Mouse (Mus musculus) CD4-positive helper T cell, adult 2 months (primary cell): ENCODE measurements at regions not wholly inside any gene's neighbourhood (a gene's known extent, or its start where the extent isn't known, plus 50 kb on each side); places are given as distances from the start of the nearest gene placed in this dataset.
"Not testable (repeated sequence)": the region's sequence is repeated elsewhere in the genome, so short reads cannot be mapped to it uniquely, and the experiment has no call there.

ENCODE experiments used
- DNase-seq: peaks from one replicate; pipeline ENCODE4 v3.0.0-alpha.2; 2012; ENCODE audit warnings: low read depth, missing footprints, low spot score

- not testable (repeated sequence) for DNase-seq
Measured at GRCm38 (mm10) chr4:8462414-8462813, 223.6 kb upstream of the Car8 start.

GRCm38 (mm10) chr4:8454346-8454745 lies 215.5 kb upstream of the Car8 start:
- no peak for DNase-seq

- DNase-seq: peak; percentile 18
Measured at GRCm38 (mm10) chr4:8432393-8432792, 193.6 kb upstream of the Car8 start.

GRCm38 (mm10) chr4:8431032-8431332 lies 192.1 kb upstream of the Car8 start:
- DNase-seq: no peak

- no peak for DNase-seq
Measured at GRCm38 (mm10) chr4:8430269-8431031, 191.6 kb upstream of the Car8 start.

- DNase-seq: no peak
Measured at GRCm38 (mm10) chr4:8429771-8430170, 190.9 kb upstream of the Car8 start.

- DNase-seq: no peak
Measured at GRCm38 (mm10) chr4:8428629-8429523, 190.0 kb upstream of the Car8 start.

GRCm38 (mm10) chr4:8427812-8428211 lies 189.0 kb upstream of the Car8 start:
- DNase-seq: no peak

GRCm38 (mm10) chr4:8423392-8424045 lies 184.7 kb upstream of the Car8 start:
- DNase-seq: no peak

GRCm38 (mm10) chr4:8421285-8421684 lies 182.4 kb upstream of the Car8 start:
- no peak for DNase-seq

GRCm38 (mm10) chr4:8418374-8419031 lies 179.7 kb upstream of the Car8 start:
- peak; percentile 3 for DNase-seq

GRCm38 (mm10) chr4:8417821-8418220 lies 179.0 kb upstream of the Car8 start:
- no peak for DNase-seq

- no peak for DNase-seq
Measured at GRCm38 (mm10) chr4:8413307-8413706, 174.5 kb upstream of the Car8 start.

GRCm38 (mm10) chr4:8400069-8400468 lies 161.2 kb upstream of the Car8 start:
- DNase-seq: no peak

- DNase-seq: no peak
Measured at GRCm38 (mm10) chr4:8399430-8399829, 160.6 kb upstream of the Car8 start.

- no peak for DNase-seq
Measured at GRCm38 (mm10) chr4:8398969-8399368, 160.1 kb upstream of the Car8 start.

GRCm38 (mm10) chr4:8383162-8383561 lies 144.3 kb upstream of the Car8 start:
- no peak for DNase-seq

GRCm38 (mm10) chr4:8382125-8382417 lies 143.2 kb upstream of the Car8 start:
- no peak for DNase-seq

GRCm38 (mm10) chr4:8381408-8382124 lies 142.7 kb upstream of the Car8 start:
- no peak for DNase-seq

GRCm38 (mm10) chr4:8380711-8381338 lies 142.0 kb upstream of the Car8 start:
- peak; percentile 50 for DNase-seq
